Mouse (Mus musculus) layer of hippocampus, postnatal 14 days (tissue): ENCODE measurements around the gene Dnmt3l. TPM values are rescaled to one million over a fixed set of nuclear protein-coding genes. Genes with fewer than 3 reads are reported as not detected.
"Not testable (repeated sequence)": the region's sequence is repeated elsewhere in the genome, so short reads cannot be mapped to it uniquely, and the experiment has no call there.

Source experiments
- DNase-seq, 2 experiments: peaks; one replicate each; pipeline ENCODE4 v3.0.0; 2021 to 2022; ENCODE audit warnings: low spot score in 2 of 2, mixed read lengths in 1 of 2
- total RNA-seq, 2 experiments: library from RNA; stranded (reverse); gene quantifications; 2 replicates each; pipeline ENCODE4 v1.2.3; 2021

The Dnmt3l gene
- total RNA-seq, 2 experiments from 2014 or later = 0.39 to 0.57 TPM

DNA sequence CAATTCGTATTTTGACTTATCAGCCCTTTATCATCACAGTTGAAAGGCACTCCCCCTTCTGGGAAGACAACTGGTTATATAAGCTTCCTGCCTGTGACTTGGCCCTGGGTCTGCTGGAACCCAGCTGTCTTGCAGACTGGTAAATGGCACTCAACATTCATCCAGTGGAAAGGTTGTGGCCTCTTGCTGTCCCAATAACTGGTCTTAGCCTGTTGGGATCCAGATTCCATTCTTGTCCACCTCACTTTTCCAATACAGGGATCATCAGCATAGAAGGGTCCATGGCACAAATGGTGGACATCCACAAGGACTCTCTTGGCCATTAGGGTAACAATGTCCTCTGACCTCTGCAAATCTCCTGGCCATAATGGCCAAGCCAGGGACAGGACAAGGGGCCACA is 42.3 kb downstream of the Dnmt3l start:
- no peak for DNase-seq

DNA sequence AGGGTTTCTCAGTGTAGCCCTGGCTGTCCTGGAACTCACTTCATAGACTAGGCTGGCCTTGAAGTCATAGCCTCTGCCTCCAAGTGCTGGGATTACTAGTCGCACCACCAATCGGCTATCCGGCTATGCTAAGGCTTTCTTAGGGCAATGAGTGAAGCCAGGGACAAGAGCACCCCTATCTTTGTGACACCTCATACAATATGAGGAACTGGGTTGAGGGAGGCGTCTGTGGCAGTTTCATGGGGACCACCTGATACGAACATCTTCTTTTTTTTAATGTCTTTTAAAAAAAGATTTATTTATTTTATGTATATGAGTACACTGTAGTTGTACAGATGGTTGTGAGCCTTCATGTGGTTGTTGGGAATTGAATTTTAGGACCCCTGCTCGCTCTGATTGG is 44.0 kb downstream of the Dnmt3l start:
- no peak for DNase-seq

- DNase-seq = no peak
Measured at GRCm38 (mm10) chr10:78086444-78087061, 44.8 kb downstream of the Dnmt3l start.

GRCm38 (mm10) chr10:78087101-78087511 is 45.4 kb downstream of the Dnmt3l start:
- DNase-seq = no peak

DNA sequence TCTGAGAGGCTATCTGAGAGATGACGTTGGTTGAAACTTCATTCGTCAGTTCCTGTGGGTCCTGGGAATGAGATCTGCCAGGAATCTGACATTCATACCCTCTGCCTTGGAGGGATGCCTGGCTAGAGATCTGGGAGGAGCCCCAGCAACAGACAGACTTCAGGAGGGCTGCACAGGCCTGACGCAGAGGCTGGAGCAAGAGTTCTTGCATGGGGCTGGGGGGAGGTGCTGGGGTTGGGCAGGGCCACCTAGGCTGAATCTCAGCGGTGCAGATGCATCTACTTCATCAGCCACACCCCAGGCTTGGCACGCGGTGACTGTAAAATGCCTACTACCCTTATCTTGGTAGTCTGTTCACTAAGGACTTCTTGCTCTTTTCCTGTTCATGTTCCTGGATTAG is 48.5 kb downstream of the Dnmt3l start:
- no peak for DNase-seq

DNA sequence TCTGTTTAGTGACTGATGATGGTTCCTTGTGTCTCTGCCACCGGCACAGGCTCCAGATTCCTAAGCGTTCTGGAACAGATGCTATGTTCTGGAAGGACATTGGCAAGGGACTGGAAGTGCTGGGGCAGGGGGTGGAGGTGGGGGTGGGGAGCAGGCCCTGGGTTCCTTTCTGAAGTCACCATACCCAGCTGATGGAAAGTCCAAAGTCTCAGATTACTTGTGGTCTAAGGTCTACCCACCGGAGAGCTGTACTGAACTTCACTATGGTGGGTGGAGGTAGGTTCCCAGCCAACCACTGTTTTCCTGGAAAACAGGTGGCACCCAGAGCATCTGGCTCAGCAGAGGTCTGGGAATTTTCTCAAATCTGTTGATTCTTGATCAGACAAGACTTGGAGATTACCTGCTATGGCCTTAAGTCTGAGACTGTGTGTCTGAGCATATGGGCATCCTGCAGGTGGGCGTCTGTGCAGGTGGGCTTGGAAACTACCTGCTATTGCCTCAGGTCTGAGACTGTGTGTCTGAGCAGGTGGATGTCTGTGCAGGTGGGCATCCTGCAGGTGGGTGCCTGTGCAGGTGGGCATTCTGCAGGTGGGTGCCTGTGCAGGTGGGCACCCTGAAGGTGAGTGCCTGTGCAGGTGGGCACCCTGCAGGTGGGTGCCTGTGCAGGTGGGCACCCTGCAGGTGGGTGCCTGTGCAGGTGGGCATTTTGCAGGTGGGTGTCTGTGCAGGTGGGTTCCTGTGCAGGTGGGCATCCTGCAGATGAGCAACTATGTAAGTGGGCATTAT is 49.2 kb downstream of the Dnmt3l start:
- no peak for DNase-seq

DNA sequence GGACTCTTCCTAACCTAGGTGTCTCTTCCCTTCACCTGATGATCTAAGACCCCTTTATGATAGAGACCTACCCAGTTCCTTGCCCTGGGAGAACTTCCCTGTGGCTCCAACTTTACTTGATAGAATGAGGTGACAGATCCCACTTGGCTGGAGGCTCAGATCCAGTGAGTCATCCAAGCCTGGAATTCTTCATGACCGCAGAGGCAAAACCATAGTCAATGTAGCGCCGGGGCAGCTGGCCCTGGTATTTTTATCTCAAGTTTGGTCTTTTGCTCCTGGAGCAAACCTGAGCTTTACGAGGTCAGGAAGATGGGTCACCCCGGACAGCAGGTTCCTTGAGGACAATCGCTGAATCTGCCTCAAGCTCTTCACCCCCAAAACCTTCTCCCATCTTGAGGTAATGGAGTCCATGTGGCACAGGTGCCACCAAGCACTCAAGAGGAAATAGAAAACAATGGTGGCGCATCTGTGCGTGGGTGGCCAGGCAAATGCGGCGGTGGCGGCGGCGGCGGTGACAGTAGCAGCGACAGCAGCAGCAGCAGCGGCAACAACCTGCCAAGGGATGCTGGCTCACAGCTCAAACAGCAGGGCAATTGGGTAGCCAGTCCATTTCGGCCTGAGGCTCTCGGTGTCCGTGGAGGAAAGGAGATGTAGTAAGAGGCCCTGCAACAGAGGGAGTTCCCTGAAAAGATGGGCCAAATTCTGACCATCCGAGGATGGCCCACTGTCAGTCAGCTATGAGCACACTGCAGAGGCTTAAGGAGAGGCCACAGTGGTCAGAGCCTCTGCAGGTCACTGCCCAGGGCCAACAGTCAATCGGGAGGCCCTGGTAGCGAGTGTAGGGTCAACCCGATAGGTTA is 50.3 kb downstream of the Dnmt3l start:
- DNase-seq = no peak

DNA sequence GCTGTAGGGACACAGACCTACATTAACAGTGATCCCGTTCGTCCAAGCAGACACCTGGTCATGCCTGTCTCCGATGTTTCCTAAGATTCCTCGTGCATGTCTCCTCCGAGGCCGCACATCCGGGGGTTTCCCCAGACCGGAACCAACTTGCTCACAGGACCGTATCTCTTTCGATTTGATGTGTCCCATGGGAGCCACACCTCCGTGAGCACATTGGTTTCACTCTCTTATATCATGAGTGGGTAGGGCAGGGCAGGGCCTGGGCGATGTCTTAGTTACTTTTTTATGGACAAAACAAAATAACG is 50.9 kb downstream of the Dnmt3l start:
- no peak for DNase-seq

DNA sequence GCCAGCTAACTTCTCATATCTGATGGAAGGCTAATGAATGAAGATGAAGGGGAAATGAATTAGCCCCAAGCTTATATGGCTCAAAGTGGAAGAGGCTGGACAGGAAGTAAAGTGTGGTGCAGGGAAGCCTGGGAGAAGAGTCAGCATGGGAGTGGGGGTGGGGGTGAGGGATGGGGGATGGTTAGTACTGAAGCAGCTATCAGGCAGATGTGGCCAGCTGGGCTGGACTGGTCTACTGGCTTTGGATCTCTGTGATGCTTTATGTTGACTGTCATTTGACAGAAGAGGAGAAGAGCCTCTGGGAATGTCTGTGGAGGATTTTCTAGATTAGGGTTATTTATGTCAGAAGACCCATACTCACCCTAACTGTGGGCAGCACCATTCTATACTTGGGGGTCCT is 53.5 kb downstream of the Dnmt3l start:
- DNase-seq = no peak

GRCm38 (mm10) chr10:78095954-78096931 is 54.5 kb downstream of the Dnmt3l start:
- no peak for DNase-seq

GRCm38 (mm10) chr10:78099860-78100259 is 58.1 kb downstream of the Dnmt3l start:
- DNase-seq = not testable (repeated sequence)

DNA sequence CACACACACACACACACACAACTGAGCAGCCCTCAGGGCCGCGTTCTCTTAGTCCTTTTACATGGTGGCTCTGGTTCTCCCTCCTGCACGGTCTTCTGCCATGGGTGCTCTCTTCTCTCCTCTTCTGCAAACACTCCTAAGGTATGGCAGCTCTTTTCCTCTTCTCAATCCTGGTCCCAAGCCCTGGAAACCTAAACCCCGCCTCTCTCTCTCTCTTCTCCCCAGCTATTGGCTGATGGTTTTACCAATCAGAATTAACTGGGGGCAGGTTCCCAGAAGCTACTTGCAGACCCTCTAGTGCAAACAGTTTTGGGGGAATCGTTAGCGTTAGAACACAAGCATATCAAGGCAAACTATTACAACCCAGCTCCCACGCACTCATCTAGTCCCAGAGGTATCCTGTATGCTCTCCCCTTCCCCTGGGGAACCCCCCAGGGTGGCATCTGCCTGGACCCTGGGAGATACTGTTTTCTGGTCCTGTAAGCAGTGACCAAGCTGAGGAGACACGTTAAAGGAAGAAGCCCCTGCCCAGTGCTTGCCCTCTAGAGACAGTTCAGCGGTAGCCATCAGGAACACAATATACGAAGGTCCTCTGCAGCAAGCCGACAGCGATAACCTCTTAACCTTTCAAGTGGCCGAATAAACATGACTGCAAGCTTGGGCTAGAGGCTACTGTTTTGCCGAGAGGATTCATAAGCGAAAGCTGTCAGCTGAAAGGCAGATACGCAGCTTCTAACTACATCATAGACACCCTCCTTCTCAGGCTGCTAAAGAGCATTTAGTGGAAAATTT is 59.4 kb downstream of the Dnmt3l start:
- no peak for DNase-seq

DNA sequence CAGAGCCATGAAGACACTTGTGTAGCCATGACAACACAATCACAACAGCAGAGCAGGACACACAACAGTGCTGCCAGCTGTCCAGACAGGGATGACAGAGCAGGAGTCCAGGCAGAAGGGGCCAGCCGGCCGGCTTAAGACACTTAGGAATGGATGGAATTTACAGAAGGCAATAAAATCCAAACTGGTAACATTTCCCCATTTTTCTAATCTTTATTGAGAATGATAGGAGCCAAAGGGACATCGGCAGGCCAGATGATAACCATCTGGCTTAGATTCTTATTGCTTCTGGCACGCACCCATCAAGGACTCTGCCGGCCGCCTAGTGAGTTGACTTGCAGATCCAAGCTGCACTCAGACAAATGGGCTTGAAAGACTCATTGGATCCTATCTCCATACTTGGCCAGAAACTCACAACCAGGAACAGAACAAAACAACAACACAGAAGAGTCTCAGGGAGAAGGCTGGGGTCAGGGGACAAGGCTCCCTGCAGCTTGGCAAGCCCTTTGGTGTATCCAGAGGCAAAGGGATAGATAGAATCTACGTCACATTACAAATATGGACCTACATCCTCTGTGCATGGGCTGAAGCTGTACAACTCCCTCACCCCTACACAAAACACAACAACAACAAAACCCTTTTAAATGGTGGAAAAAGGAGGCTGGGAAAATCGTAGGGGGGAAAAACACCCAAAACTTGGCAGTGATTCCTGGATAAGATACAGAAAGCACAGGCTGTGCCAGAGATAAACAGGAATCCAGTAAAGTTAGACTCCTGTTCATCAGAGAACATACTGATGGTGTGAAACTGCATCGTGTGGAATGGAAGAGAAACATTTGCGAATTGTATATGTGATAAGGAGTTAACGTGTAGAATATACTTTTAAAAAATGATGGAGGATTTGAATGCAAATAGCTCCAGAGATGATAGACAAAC is 63.1 kb downstream of the Dnmt3l start:
- DNase-seq = peak; percentile 37 to 84

GRCm38 (mm10) chr10:78105548-78105947 is 63.8 kb downstream of the Dnmt3l start:
- peak; percentile 53 to 55 for DNase-seq

Other genes starting within 250 kb of the Dnmt3l start
- not detected for gene Gm9639, start 246.9 kb upstream of the Dnmt3l start, total RNA-seq
- gene Gm19668, start 242.8 kb upstream of the Dnmt3l start, total RNA-seq = not detected
- gene Gm9507, start 230.1 kb upstream of the Dnmt3l start, total RNA-seq = not detected
- not detected for gene Gm2696, start 227.3 kb upstream of the Dnmt3l start, total RNA-seq
- not detected for gene Krtap10-4, start 214.9 kb upstream of the Dnmt3l start, total RNA-seq
- not detected for gene Krtap10-10, start 206.0 kb upstream of the Dnmt3l start, total RNA-seq
- gene Gm36176, start 195.1 kb upstream of the Dnmt3l start, total RNA-seq = not detected
- not detected for gene Gm10318, start 189.1 kb upstream of the Dnmt3l start, total RNA-seq
- not detected for gene Gm3285, start 180.0 kb upstream of the Dnmt3l start, total RNA-seq
- 10 to 100 TPM; 10.4 to 10.8 TPM for gene Lrrc3, start 139.4 kb upstream of the Dnmt3l start, total RNA-seq
- gene Trpm2, start 71.4 kb upstream of the Dnmt3l start, total RNA-seq = 10 to 100 TPM; 31.3 to 32.6 TPM
- gene 1810043G02Rik, start 63.4 kb upstream of the Dnmt3l start, total RNA-seq = 10 to 100 TPM; 35.2 to 37.4 TPM
- 100 to 1,000 TPM; 155 to 164 TPM for gene Pfkl, start 31.9 kb upstream of the Dnmt3l start, total RNA-seq
- under 1 TPM; 0.16 to 0.45 TPM for gene Aire, start 1.7 kb downstream of the Dnmt3l start, total RNA-seq
- gene Icosl, start 27.4 kb downstream of the Dnmt3l start, total RNA-seq = 1 to 10 TPM; 4.5 to 5.7 TPM
- 100 to 1,000 TPM; 116 to 119 TPM for gene D10Jhu81e, start 127.8 kb downstream of the Dnmt3l start, total RNA-seq
- gene Pwp2, start 143.2 kb downstream of the Dnmt3l start, total RNA-seq = 10 to 100 TPM; 17.5 to 17.9 TPM
- gene Trappc10, start 202.7 kb downstream of the Dnmt3l start, total RNA-seq = 10 to 100 TPM; 76.9 to 80.1 TPM